Mouse (Mus musculus) embryonic facial prominence, embryonic 15.5 days (tissue): Measurements from ENCODE around the gene Rab20. TPM values are rescaled to one million over a fixed set of nuclear protein-coding genes. Genes with fewer than 3 reads are reported as not detected.

ENCODE experiments used
- ATAC-seq: fragments of 200-750 bp; cut with Nextera tagmentation; 2 replicates; pipeline ENCODE4 v1.8.0; 2017; ENCODE audit warnings: low read depth, moderate TSS enrichment; ENCODE audit not compliant: insufficient number of reproducible peaks, low FRiP score, low TSS enrichment
- H3K27ac ChIP-seq: fragments of 300-500 bp; sonication (generic); replicated peaks from 2 replicates; pipeline ENCODE4 v1.5.1; 2015; ENCODE audit warnings: mild to moderate bottlenecking, inconsistent platforms
- H3K27me3 ChIP-seq: fragments of 300-500 bp; sonication (generic); 2 replicates; pipeline ENCODE4 v1.6.1; 2015; ENCODE audit warnings: inconsistent platforms
- H3K36me3 ChIP-seq: fragments of 300-500 bp; sonication (generic); 2 replicates; pipeline ENCODE4 v1.6.1; 2015; ENCODE audit warnings: mild to moderate bottlenecking, inconsistent platforms
- H3K4me1 ChIP-seq: fragments of 300-500 bp; sonication (generic); 2 replicates; pipeline ENCODE4 v1.6.1; 2015; ENCODE audit warnings: inconsistent platforms
- H3K4me2 ChIP-seq: fragments of 300-500 bp; sonication (generic); replicated peaks from 2 replicates; pipeline ENCODE4 v1.6.1; 2015; ENCODE audit warnings: mild to moderate bottlenecking, inconsistent platforms
- H3K4me3 ChIP-seq: fragments of 300-500 bp; sonication (generic); replicated peaks from 2 replicates; pipeline ENCODE4 v1.5.1; 2015; ENCODE audit warnings: mild to moderate bottlenecking, inconsistent platforms
- H3K9ac ChIP-seq: fragments of 300-500 bp; sonication (generic); 2 replicates; pipeline ENCODE4 v1.6.1; 2015; ENCODE audit warnings: inconsistent platforms
- H3K9me3 ChIP-seq: fragments of 300-500 bp; sonication (generic); replicated peaks from 2 replicates; pipeline ENCODE4 v1.6.1; 2016; ENCODE audit warnings: inconsistent platforms
- WGBS: fragments of 180-500 bp; shearing (Covaris S2); methylation state at CpG from one replicate; pipeline ENCODE4 v1.1.7; 2015; 5-methylcytosine and 5-hydroxymethylcytosine counted together
- polyA plus RNA-seq: library from polyadenylated mRNA; unstranded; fragments of >200 nt; fragmentation: Nextera tagmentation; extraction: Ambion mirVana; gene quantifications from 2 replicates; pipeline ENCODE4 v1.2.1, GENCODE M21; 2015

Gene Rab20
- polyA plus RNA-seq, 1 experiment from 2014 or later, result 2.1 TPM

DNA sequence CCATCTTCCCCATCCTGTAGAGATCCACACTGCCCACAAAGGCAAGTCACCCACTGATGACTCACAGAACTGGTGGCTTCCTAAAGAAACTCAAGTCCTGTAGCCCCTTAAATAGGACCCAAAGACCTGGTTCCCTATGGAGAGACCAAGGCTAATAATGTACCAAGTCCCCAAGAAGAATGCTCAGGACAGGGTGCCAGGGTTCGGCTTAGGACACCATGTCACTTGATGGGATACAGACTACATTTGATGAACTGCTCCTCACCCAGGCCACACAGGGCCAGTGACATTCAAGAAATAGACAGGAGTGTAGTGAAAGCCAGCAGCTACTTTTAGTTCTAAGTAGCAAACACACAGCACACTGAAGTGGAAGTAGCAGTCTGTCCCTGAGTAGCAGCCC is 26.4 kb downstream of the Rab20 start:
- Histone ChIP-seq H3K4me2 (no peak overlapping the region), H3K27ac (no peak overlapping the region), H3K9ac (no peak overlapping the region), H3K27me3 (no peaks in the 10 kb centered on the region; the same call in 1 of the 2 replicates), H3K4me3 (no peak overlapping the region), H3K36me3 (peaks cover 16% of the 10 kb centered on the region; the same call in 1 of the 2 replicates), H3K9me3 (no peaks in the 10 kb centered on the region), H3K4me1 (0 out of 2 replicates have a peak, but pooled peaks cover 4% of the 10 kb centered on the region)
- WGBS, result 91% methylated on average over 1 of the region's 1 CpGs
- ATAC-seq, result no peak

DNA sequence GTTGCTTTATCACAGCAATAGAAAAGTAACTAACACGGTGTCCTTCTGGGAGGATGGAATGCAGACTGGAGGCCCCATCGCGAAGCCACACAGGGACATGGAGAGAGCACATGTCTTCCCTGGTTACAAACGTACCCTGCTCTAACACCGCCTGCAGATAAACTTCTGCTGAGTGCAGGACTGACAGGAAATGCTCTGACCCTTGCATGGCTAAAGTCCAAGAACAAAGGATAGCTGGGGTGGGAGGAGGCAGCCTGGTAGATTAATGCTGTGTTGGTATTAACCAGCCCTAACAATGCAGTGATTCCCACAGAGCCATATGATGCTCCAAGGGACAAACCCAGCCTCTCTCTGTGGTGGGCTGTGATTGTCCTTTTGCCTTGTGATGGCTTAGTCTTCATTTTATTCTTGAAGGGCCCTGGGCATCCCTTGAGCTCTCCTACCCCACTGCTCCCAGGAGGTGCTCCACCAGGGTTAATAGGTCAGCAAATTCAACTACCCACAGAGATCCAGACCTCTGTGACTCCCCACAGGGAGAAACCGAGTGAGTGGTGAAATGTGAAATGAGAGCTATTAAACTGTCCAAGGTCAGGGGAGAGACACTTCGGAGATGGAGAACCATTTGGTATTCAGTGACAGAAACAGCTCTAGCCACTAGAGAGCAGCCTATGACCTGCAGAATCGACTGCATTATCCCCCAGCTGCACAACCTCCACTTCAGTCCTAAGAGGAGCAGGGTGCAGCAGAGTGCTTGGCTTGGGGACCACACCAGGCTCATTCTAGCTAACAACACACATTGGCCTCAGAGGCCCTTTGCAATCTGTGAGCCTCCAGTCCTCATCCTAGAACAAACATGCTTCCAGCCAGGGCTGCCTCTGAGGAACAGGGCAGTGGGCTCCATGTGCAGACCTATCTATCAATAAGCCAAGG is 28.1 kb downstream of the Rab20 start:
- 40% methylated on average over 8 of the region's 8 CpGs for WGBS
- H3K9me3 ChIP-seq, result no peaks in the 10 kb centered on the region
- no peak overlapping the region for H3K4me2 ChIP-seq
- H3K36me3 ChIP-seq, result peaks cover 32% of the 10 kb centered on the region
- H3K27me3 ChIP-seq, result no peaks in the 10 kb centered on the region; the same call in 1 of the 2 replicates
- no peak overlapping the region for H3K9ac ChIP-seq
- no peak overlapping the region for H3K4me3 ChIP-seq
- H3K4me1 ChIP-seq, result 0 out of 2 replicates have a peak, but pooled peaks cover 4% of the 10 kb centered on the region
- H3K27ac ChIP-seq, result no peak overlapping the region
- ATAC-seq, result no peak

DNA sequence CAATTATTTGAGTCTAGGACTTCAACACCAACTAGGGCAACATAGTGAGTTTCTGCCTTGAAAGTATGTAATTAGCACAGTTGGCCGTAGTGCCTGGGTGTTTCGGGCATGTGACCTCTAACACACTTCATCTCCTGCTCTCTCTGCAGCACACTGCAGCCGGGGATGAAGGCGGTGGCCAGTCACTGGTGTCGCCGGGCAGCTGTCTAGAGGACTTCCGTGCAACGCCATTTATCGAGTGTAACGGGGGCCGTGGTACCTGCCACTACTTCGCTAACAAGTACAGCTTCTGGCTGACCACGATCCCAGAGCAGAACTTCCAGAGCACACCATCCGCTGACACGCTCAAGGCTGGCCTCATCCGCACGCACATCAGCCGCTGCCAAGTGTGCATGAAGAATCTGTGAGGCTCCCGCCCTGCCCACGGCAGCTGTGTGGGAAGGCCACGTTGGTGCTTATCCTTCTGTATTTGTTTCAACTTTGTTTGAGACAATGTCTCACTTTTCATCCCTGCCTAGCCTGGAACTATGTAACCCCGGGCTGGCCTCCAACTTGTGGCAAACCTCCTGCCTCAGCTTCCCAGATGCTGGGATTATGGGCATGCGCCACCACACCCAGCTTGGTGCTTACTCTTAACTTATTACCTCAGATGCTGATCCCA is 30.5 kb downstream of the Rab20 start:
- 89% methylated on average over 23 of the region's 23 CpGs for WGBS
- Histone ChIP-seq H3K4me2 (no peak overlapping the region), H3K36me3 (peaks cover 55% of the 10 kb centered on the region), H3K4me1 (no peaks in the 10 kb centered on the region), H3K4me3 (no peak overlapping the region), H3K27ac (no peak overlapping the region), H3K27me3 (no peaks in the 10 kb centered on the region; the same call in 1 of the 2 replicates), H3K9ac (no peak overlapping the region), H3K9me3 (no peaks in the 10 kb centered on the region)
- ATAC-seq, result no peak

DNA sequence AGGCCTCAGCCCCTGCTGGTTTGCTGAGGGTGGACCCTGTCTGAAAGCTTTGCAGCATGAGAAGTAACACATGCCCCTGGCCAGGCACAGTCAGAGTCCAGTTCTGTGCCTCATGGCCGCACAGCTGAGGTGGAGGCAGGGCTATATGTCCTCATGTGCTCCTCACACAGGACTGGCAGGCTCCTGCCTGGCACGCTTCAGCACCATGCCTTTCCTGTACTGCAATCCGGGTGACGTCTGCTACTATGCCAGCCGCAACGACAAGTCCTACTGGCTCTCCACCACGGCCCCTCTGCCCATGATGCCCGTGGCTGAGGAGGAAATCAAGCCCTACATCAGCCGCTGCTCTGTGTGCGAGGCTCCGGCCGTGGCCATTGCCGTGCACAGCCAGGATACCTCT is 32.7 kb downstream of the Rab20 start:
- Histone ChIP-seq H3K9ac (no peak overlapping the region), H3K9me3 (no peaks in the 10 kb centered on the region), H3K4me2 (no peak overlapping the region), H3K4me3 (no peak overlapping the region), H3K4me1 (no peaks in the 10 kb centered on the region), H3K27ac (no peak overlapping the region), H3K36me3 (peaks cover 73% of the 10 kb centered on the region), H3K27me3 (no peaks in the 10 kb centered on the region)
- no peak for ATAC-seq
- WGBS, result 92% methylated on average over 13 of the region's 13 CpGs

DNA sequence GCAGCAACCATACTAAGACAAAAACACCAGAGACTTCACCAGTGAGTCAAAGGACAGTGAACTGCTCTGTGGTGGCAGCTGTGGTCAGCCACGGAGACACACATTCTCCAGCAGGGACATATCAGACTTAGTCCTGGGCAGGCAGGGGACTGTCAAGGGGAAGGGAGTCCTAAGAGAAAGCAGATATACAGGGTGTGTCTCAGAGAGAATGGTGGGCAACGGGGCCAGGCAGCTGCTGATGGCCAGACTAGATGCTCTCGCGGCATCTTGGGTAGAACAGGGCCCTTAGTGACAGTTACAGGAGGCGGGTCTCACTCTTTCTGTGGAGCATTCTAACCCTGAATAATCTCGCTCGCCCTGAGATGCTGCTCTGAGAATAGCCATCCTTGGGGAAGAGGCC is 34.3 kb downstream of the Rab20 start:
- H3K36me3 ChIP-seq, result peaks cover 88% of the 10 kb centered on the region
- ATAC-seq, result no peak

DNA sequence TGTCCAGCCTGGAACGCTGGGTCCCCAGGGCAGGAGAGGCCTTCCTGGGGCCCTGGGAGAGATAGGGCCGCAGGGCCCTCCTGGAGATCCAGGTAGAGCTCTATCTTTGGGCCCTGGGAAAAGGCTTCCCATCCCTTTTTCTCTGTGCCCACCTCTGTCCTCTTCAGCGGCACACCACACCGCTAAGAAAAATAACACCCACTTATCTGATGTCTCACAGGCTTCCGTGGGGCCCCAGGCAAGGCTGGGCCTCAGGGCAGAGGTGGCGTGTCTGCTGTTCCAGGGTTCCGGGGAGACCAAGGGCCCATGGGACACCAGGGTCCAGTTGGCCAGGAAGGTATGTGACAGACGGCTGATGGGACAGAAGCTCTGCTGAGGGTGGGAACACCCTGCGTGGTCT is 34.9 kb downstream of the Rab20 start:
- Histone ChIP-seq H3K27ac (no peak overlapping the region), H3K27me3 (no peaks in the 10 kb centered on the region), H3K4me2 (no peak overlapping the region), H3K36me3 (peaks cover 90% of the 10 kb centered on the region), H3K9me3 (no peaks in the 10 kb centered on the region), H3K9ac (no peak overlapping the region), H3K4me3 (no peak overlapping the region), H3K4me1 (no peaks in the 10 kb centered on the region)
- 90% methylated on average over 9 of the region's 9 CpGs for WGBS
- no peak for ATAC-seq

More for the DNA sequence above, 34.3 kb downstream of the Rab20 start:
- no peak overlapping the region for H3K9ac ChIP-seq
- H3K4me3 ChIP-seq, result no peak overlapping the region
- no peaks in the 10 kb centered on the region for H3K9me3 ChIP-seq
- WGBS, result 81% methylated on average over 7 of the region's 7 CpGs
- H3K27me3 ChIP-seq, result no peaks in the 10 kb centered on the region
- no peak overlapping the region for H3K4me2 ChIP-seq
- H3K27ac ChIP-seq, result no peak overlapping the region
- no peaks in the 10 kb centered on the region for H3K4me1 ChIP-seq

DNA sequence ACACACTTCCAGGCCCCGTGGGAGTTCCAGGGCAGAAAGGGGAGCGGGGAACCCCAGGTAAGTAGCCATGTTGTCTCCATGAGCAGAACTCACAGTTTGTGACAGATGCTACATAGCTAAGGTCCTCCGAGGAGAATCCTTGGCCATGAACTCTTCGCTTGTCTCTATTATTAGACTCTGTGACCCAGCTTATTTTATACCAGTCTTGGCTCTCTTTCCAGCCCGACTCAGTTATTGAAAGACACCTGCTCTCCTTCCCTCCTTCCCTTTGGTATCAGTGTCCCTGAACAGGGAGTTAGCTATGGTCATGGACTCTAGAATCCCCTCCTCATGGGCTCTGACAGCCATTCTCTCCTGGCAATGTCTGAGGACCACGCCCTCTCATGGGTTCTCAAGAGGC is 37.2 kb downstream of the Rab20 start:
- H3K27ac ChIP-seq, result no peak overlapping the region
- no peaks in the 10 kb centered on the region for H3K4me1 ChIP-seq
- no peak overlapping the region for H3K9ac ChIP-seq
- H3K4me2 ChIP-seq, result no peak overlapping the region
- no peaks in the 10 kb centered on the region for H3K27me3 ChIP-seq
- 89% methylated on average over 6 of the region's 6 CpGs for WGBS
- H3K36me3 ChIP-seq, result peaks cover 82% of the 10 kb centered on the region
- no peak overlapping the region for H3K4me3 ChIP-seq
- no peak for ATAC-seq
- no peaks in the 10 kb centered on the region for H3K9me3 ChIP-seq

DNA sequence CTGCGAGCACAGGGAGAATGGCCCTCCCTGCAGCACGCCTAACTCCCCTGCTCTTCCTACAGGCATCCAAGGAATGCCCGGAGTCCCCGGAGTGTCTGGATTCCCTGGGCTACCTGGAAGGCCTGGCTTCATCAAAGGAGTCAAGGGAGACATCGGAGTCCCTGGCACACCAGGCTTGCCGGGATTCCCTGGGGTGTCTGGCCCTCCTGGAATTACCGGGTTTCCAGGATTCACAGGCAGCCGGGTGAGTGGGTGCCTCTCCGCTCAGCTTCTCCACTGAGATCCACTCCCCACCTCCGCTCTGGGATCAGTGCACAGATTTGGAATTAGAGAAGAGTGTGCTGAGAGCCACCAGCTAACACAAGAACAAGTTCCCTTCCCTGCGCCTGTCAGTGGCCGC is 40.6 kb downstream of the Rab20 start:
- H3K36me3 ChIP-seq, result peaks cover 77% of the 10 kb centered on the region
- no peak overlapping the region for H3K9ac ChIP-seq
- no peak overlapping the region for H3K27ac ChIP-seq
- no peaks in the 10 kb centered on the region for H3K9me3 ChIP-seq
- H3K4me2 ChIP-seq, result no peak overlapping the region
- H3K27me3 ChIP-seq, result no peaks in the 10 kb centered on the region
- ATAC-seq, result no peak
- no peaks in the 10 kb centered on the region for H3K4me1 ChIP-seq
- H3K4me3 ChIP-seq, result no peak overlapping the region
- 52% methylated on average over 12 of the region's 12 CpGs for WGBS

DNA sequence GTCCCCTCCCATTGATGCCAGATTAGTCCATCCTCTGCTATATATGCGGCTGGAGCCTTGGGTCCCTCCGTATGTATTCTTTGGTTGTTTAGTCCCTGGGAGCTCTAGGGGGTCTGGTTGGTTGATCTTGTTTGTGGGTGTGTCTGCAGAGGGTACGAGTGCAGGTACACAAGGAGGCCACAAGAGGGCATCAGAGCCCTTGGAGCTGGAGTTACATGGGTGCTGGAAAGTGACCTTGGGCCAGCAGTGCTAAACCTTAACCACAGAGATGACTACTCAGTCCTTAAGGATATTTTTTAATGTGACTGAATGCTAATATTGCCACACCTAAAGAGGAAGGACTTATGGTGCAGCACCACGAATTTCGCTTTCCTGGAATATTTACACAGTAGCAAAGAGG is 47.8 kb downstream of the Rab20 start:
- Histone ChIP-seq H3K4me3 (no peak overlapping the region), H3K36me3 (peaks cover 75% of the 10 kb centered on the region), H3K4me1 (no peaks in the 10 kb centered on the region), H3K9ac (no peak overlapping the region), H3K4me2 (no peak overlapping the region), H3K27ac (no peak overlapping the region), H3K9me3 (no peaks in the 10 kb centered on the region), H3K27me3 (no peaks in the 10 kb centered on the region)
- ATAC-seq, result no peak
- 64% methylated on average over 5 of the region's 5 CpGs for WGBS

DNA sequence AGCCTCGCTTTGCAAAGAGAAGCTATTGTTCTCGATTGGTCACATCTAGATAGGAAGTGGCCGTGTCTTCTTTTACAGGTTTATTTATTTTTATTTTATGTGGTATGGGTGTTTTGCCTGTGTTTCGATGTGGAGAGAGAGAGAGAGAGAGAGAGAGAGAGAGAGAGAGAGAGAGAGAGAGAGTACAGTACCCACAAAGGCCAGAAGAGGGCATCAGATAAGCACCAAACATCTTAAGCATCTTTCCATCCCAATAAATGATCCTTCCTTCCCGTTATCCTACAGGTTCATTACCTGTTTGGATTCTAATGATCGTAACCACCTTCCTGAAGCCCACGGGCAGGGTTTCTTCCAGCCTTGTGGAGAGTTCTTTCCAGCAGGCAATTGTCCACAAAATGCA is 55.4 kb downstream of the Rab20 start:
- Histone ChIP-seq H3K9me3 (no peaks in the 10 kb centered on the region), H3K9ac (no peak overlapping the region), H3K27me3 (no peaks in the 10 kb centered on the region), H3K27ac (no peak overlapping the region), H3K4me3 (no peak overlapping the region), H3K4me2 (no peak overlapping the region), H3K36me3 (peaks cover 42% of the 10 kb centered on the region), H3K4me1 (peaks cover 11% of the 10 kb centered on the region)
- WGBS, result 70% methylated on average over 7 of the region's 7 CpGs
- no peak for ATAC-seq

DNA sequence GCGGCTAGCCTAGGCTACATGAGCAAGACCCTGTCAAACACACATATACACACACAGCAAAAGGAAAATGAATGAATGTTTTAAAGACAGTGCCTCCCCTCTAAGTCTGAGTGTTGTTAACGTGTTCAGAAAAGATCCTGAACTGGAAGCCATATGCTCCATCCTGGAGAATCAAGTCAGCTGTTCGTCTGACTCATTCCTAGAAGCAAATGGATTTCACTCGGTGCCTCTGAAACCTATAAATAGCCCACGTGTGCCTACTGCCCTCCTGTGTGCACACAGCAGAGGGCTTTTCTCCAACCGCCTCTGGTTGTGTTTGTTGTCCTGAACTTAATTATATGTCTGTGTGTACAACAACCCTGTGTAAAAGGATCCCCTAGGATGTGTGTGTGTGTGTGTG is 56.5 kb downstream of the Rab20 start:
- Histone ChIP-seq H3K4me3 (no peak overlapping the region), H3K27ac (no peak overlapping the region), H3K4me1 (peaks cover 11% of the 10 kb centered on the region), H3K9ac (no peak overlapping the region), H3K27me3 (no peaks in the 10 kb centered on the region), H3K9me3 (no peaks in the 10 kb centered on the region), H3K4me2 (no peak overlapping the region), H3K36me3 (peaks cover 31% of the 10 kb centered on the region)
- WGBS, result 53% methylated on average over 6 of the region's 6 CpGs
- no peak for ATAC-seq
